Mouse (Mus musculus) limb, embryonic 15.5 days (tissue): ENCODE data around the gene Sdr42e1. TPM values are rescaled to one million over a fixed set of nuclear protein-coding genes. Genes with fewer than 3 reads are reported as not detected.

Experiments
- ATAC-seq: fragments of 200-750 bp; cut with Nextera tagmentation; 2 replicates; pipeline ENCODE4 v1.8.0; 2017; ENCODE audit warnings: low read depth, moderate TSS enrichment; ENCODE audit not compliant: insufficient number of reproducible peaks, low FRiP score, low TSS enrichment
- H3K27ac ChIP-seq: fragments of 300-500 bp; sonication (generic); 2 replicates; pipeline ENCODE4 v1.5.1; 2015; ENCODE audit warnings: moderate library complexity, mild to moderate bottlenecking, inconsistent platforms
- H3K27me3 ChIP-seq: fragments of 300-500 bp; sonication (generic); 2 replicates; pipeline ENCODE4 v1.6.1; 2015; ENCODE audit warnings: inconsistent platforms
- H3K36me3 ChIP-seq: fragments of 300-500 bp; sonication (generic); 2 replicates; pipeline ENCODE4 v1.6.1; 2015; ENCODE audit warnings: inconsistent platforms
- H3K4me1 ChIP-seq: fragments of 300-500 bp; sonication (generic); 2 replicates; pipeline ENCODE4 v1.6.1; 2015; ENCODE audit warnings: inconsistent platforms
- H3K4me2 ChIP-seq: fragments of 300-500 bp; sonication (generic); 2 replicates; pipeline ENCODE4 v1.6.1; 2015; ENCODE audit warnings: mild to moderate bottlenecking, inconsistent platforms
- H3K4me3 ChIP-seq: fragments of 300-500 bp; sonication (generic); 2 replicates; pipeline ENCODE4 v1.5.1; 2015; ENCODE audit warnings: mild to moderate bottlenecking, inconsistent platforms
- H3K9ac ChIP-seq: fragments of 300-500 bp; sonication (generic); 2 replicates; pipeline ENCODE4 v1.6.1; 2015; ENCODE audit warnings: inconsistent platforms
- H3K9me3 ChIP-seq: fragments of 300-500 bp; sonication (generic); 2 replicates; pipeline ENCODE4 v1.6.1; 2016; ENCODE audit warnings: inconsistent platforms
- WGBS: fragments of 180-500 bp; shearing (Covaris S2); methylation state at CpG from one replicate; pipeline ENCODE4 v1.1.7; 2015; 5-methylcytosine and 5-hydroxymethylcytosine counted together
- polyA plus RNA-seq: library from polyadenylated mRNA; unstranded; fragments of >200 nt; fragmentation: Nextera tagmentation; extraction: Ambion mirVana; gene quantifications from 2 replicates; pipeline ENCODE4 v1.2.1, GENCODE M21; 2015

Gene Sdr42e1
- polyA plus RNA-seq, 1 experiment from 2014 or later: 17.5 TPM

- H3K4me1 ChIP-seq: peaks cover 8% of the 10 kb centered on the region
- WGBS: 35% methylated on average over 11 of the region's 11 CpGs
- no peak overlapping the region for H3K9ac ChIP-seq
- 0 out of 2 replicates have a peak overlapping the region, but pooled peaks have one; percentile 12 for H3K4me2 ChIP-seq
- H3K27me3 ChIP-seq: no peaks in the 10 kb centered on the region
- no peaks in the 10 kb centered on the region for H3K9me3 ChIP-seq
- ATAC-seq: 0 out of 2 replicates have a peak, but pooled peaks have one; percentile 65
- no peak overlapping the region for H3K4me3 ChIP-seq
- no peak overlapping the region; the same call in 1 of the 2 replicates for H3K27ac ChIP-seq
- H3K36me3 ChIP-seq: no peaks in the 10 kb centered on the region
Measured at GRCm38 (mm10) chr8:117660358-117661031, 13.0 kb downstream of the Sdr42e1 start.

- H3K9me3 ChIP-seq: no peaks in the 10 kb centered on the region
Measured at GRCm38 (mm10) chr8:117658990-117659389, 14.5 kb downstream of the Sdr42e1 start.

GRCm38 (mm10) chr8:117652318-117652717 is 21.2 kb downstream of the Sdr42e1 start:
- no peak for ATAC-seq
- Histone ChIP-seq H3K27me3 (no peaks in the 10 kb centered on the region), H3K4me2 (no peak overlapping the region), H3K27ac (no peak overlapping the region), H3K4me3 (no peak overlapping the region), H3K4me1 (no peaks in the 10 kb centered on the region), H3K36me3 (no peaks in the 10 kb centered on the region), H3K9ac (no peak overlapping the region), H3K9me3 (no peaks in the 10 kb centered on the region)
- WGBS: 95% methylated on average over 1 of the region's 1 CpGs

More at GRCm38 (mm10) chr8:117658990-117659389, 14.5 kb downstream of the Sdr42e1 start:
- H3K4me2 ChIP-seq: no peak overlapping the region
- H3K4me3 ChIP-seq: no peak overlapping the region
- H3K27me3 ChIP-seq: no peaks in the 10 kb centered on the region
- 68% methylated on average over 7 of the region's 7 CpGs for WGBS
- ATAC-seq: no peak
- H3K27ac ChIP-seq: no peak overlapping the region
- peaks cover 8% of the 10 kb centered on the region for H3K4me1 ChIP-seq
- no peaks in the 10 kb centered on the region for H3K36me3 ChIP-seq
- no peak overlapping the region for H3K9ac ChIP-seq

GRCm38 (mm10) chr8:117646440-117646839 is 27.0 kb downstream of the Sdr42e1 start:
- no peak for ATAC-seq
- Histone ChIP-seq H3K36me3 (no peaks in the 10 kb centered on the region), H3K27me3 (no peaks in the 10 kb centered on the region), H3K9ac (no peak overlapping the region), H3K9me3 (no peaks in the 10 kb centered on the region), H3K4me1 (no peaks in the 10 kb centered on the region), H3K4me3 (no peak overlapping the region), H3K27ac (no peak overlapping the region), H3K4me2 (no peak overlapping the region)
- 61% methylated on average over 5 of the region's 5 CpGs for WGBS

GRCm38 (mm10) chr8:117646020-117646419 is 27.5 kb downstream of the Sdr42e1 start:
- H3K27ac ChIP-seq: no peak overlapping the region
- no peak for ATAC-seq
- no peaks in the 10 kb centered on the region for H3K9me3 ChIP-seq
- no peak overlapping the region for H3K4me2 ChIP-seq
- no peaks in the 10 kb centered on the region for H3K36me3 ChIP-seq
- H3K27me3 ChIP-seq: no peaks in the 10 kb centered on the region
- H3K4me3 ChIP-seq: no peak overlapping the region
- H3K9ac ChIP-seq: no peak overlapping the region
- WGBS: 43% methylated on average over 2 of the region's 2 CpGs
- H3K4me1 ChIP-seq: no peaks in the 10 kb centered on the region

- Histone ChIP-seq H3K27ac (no peak overlapping the region), H3K4me1 (no peaks in the 10 kb centered on the region), H3K36me3 (no peaks in the 10 kb centered on the region), H3K27me3 (no peaks in the 10 kb centered on the region), H3K4me3 (no peak overlapping the region), H3K4me2 (no peak overlapping the region), H3K9ac (no peak overlapping the region), H3K9me3 (no peaks in the 10 kb centered on the region)
- ATAC-seq: no peak
- 72% methylated on average over 5 of the region's 5 CpGs for WGBS
Measured at GRCm38 (mm10) chr8:117645486-117645885, 28.0 kb downstream of the Sdr42e1 start.

- 91% methylated on average over 9 of the region's 9 CpGs for WGBS
- Histone ChIP-seq H3K9ac (no peak overlapping the region), H3K4me3 (no peak overlapping the region), H3K4me2 (no peak overlapping the region), H3K4me1 (no peaks in the 10 kb centered on the region), H3K27me3 (no peaks in the 10 kb centered on the region), H3K27ac (no peak overlapping the region), H3K9me3 (no peaks in the 10 kb centered on the region), H3K36me3 (no peaks in the 10 kb centered on the region)
- no peak for ATAC-seq
Measured at GRCm38 (mm10) chr8:117639631-117640030, 33.9 kb downstream of the Sdr42e1 start.

GRCm38 (mm10) chr8:117637462-117637861 is 36.0 kb downstream of the Sdr42e1 start:
- Histone ChIP-seq H3K27ac (no peak overlapping the region), H3K9ac (no peak overlapping the region), H3K36me3 (no peaks in the 10 kb centered on the region), H3K27me3 (no peaks in the 10 kb centered on the region), H3K4me2 (no peak overlapping the region), H3K4me1 (no peaks in the 10 kb centered on the region), H3K4me3 (no peak overlapping the region), H3K9me3 (no peaks in the 10 kb centered on the region)
- WGBS: 74% methylated on average over 3 of the region's 3 CpGs
- ATAC-seq: no peak

GRCm38 (mm10) chr8:117634406-117634805 is 39.1 kb downstream of the Sdr42e1 start:
- no peaks in the 10 kb centered on the region for H3K36me3 ChIP-seq
- H3K9ac ChIP-seq: no peak overlapping the region
- 74% methylated on average over 7 of the region's 7 CpGs for WGBS
- no peaks in the 10 kb centered on the region for H3K9me3 ChIP-seq
- H3K4me2 ChIP-seq: no peak overlapping the region
- no peak overlapping the region for H3K4me3 ChIP-seq
- no peaks in the 10 kb centered on the region for H3K27me3 ChIP-seq
- H3K4me1 ChIP-seq: no peaks in the 10 kb centered on the region
- no peak overlapping the region for H3K27ac ChIP-seq
- ATAC-seq: no peak

- ATAC-seq: no peak
- no peak overlapping the region for H3K9ac ChIP-seq
- no peak overlapping the region for H3K27ac ChIP-seq
Measured at GRCm38 (mm10) chr8:117632532-117632931, 41.0 kb downstream of the Sdr42e1 start.

GRCm38 (mm10) chr8:117627096-117627495 is 46.4 kb downstream of the Sdr42e1 start:
- Histone ChIP-seq H3K4me1 (no peaks in the 10 kb centered on the region), H3K4me3 (no peak overlapping the region), H3K27me3 (no peaks in the 10 kb centered on the region; the same call in 1 of the 2 replicates), H3K36me3 (no peaks in the 10 kb centered on the region), H3K27ac (no peak overlapping the region), H3K4me2 (no peak overlapping the region), H3K9me3 (no peaks in the 10 kb centered on the region), H3K9ac (no peak overlapping the region)
- 66% methylated on average over 9 of the region's 9 CpGs for WGBS
- ATAC-seq: no peak

More at GRCm38 (mm10) chr8:117632532-117632931, 41.0 kb downstream of the Sdr42e1 start:
- Histone ChIP-seq H3K9me3 (no peaks in the 10 kb centered on the region), H3K4me2 (no peak overlapping the region), H3K27me3 (no peaks in the 10 kb centered on the region), H3K4me3 (no peak overlapping the region), H3K36me3 (no peaks in the 10 kb centered on the region), H3K4me1 (no peaks in the 10 kb centered on the region)
- 82% methylated on average over 5 of the region's 5 CpGs for WGBS

GRCm38 (mm10) chr8:117626040-117626838 is 47.2 kb downstream of the Sdr42e1 start:
- H3K4me2 ChIP-seq: no peak overlapping the region; the same call in 1 of the 2 replicates
- H3K36me3 ChIP-seq: no peaks in the 10 kb centered on the region
- H3K27ac ChIP-seq: no peak overlapping the region
- no peaks in the 10 kb centered on the region for H3K9me3 ChIP-seq
- 0 out of 2 replicates have a peak, but pooled peaks have one; percentile 24 for ATAC-seq
- 64% methylated on average over 14 of the region's 14 CpGs for WGBS
- H3K27me3 ChIP-seq: no peaks in the 10 kb centered on the region; the same call in 1 of the 2 replicates
- H3K4me1 ChIP-seq: no peaks in the 10 kb centered on the region
- H3K4me3 ChIP-seq: no peak overlapping the region
- no peak overlapping the region for H3K9ac ChIP-seq
